Mouse (Mus musculus) CD4-positive helper T cell, adult 2 months (primary cell): ENCODE measurements at regions not wholly inside any gene's neighbourhood (a gene's known extent, or its start where the extent isn't known, plus 50 kb on each side); places are given as distances from the start of the nearest gene placed in this dataset.

Experiments used
- DNase-seq: peaks from one replicate; pipeline ENCODE4 v3.0.0-alpha.2; 2012; ENCODE audit warnings: low read depth, missing footprints, low spot score

DNA sequence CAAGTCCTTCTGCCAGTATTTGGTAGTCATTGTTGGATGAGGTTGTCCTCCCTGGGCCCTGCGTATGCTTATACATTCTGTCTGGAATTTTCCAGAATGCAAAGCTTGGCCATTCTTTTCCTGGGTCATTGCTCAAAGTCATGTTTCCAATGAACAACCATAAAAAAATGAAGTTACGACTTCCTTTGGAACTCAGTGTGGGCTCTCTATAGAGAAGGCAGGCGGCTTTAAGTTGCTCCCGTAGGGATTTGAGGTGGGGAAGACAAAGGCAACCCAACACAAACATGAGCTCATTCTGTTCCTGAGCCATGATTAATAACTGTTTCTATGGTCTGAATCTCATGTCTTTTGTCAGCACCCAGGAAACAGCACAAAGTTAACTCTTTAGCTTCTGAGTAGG, 204.3 kb downstream of the Hhipl2 start:
- DNase-seq, result no peak

GRCm38 (mm10) chr1:183624266-183624665, 206.3 kb downstream of the Hhipl2 start:
- DNase-seq, result no peak

- no peak for DNase-seq
These were observed 215.8 kb downstream of the Hhipl2 start for GRCm38 (mm10) chr1:183633810-183634209.

DNA sequence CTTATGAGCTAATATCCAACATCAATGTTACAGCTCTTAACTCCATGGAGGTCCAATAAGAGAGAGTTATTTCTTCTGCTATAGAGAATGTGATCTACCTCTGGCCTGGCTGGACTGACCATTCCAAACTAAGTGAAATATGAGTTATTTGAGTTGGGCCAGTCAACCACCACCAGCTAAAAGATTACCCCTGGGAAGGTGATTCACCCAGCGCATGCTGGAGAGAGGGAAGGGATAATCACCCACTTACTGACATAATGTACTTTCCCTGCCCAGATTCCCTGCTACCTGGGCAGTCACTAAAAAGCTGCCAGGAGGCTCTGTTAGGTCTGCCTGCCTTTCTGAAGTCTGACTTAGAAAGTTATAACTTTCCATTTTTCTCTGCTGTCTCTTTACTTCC, 216.8 kb downstream of the Hhipl2 start:
- no peak for DNase-seq

DNA sequence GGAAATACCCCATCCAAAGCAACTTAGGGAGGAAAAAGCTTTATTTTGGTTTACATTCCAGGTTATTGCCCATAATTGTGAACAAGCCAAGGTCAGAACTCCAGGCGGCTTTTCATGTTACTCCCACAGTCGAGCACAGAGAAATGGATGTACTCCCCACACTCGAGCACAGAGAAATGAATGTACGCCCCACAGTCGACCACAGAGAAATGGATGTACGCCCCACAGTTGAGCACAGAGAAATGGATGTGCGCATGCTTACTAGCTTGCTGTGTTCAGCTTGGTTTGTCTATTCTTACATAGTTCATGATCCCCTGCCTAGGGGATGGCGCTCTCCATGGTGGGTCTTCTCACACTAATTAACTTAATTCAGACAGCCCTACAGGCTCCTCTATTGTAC, 219.2 kb downstream of the Hhipl2 start:
- DNase-seq, result no peak

GRCm38 (mm10) chr1:183639332-183639731, 221.3 kb downstream of the Hhipl2 start:
- no peak for DNase-seq

DNA sequence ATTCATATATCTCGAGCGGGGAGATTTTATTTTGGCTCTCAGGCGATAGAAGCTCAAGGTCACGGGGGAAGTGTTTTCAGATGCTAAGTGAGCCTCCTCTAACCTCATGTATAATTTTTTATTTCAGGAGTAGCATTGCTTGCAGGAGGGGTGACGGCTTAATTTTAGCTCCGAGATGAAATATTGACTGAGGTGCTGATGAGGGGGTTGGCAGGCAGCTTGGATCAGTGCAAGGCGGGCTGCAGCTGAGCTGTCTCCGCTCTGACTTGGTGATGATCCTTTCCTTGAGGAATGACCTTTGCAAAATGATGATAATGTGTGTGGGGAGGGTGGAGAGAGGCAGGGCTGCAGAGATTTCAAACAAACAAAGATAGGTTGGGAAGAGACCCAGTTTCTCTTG, 222.6 kb downstream of the Hhipl2 start:
- DNase-seq, result no peak

- DNase-seq, result no peak
These were observed 226.0 kb downstream of the Hhipl2 start for GRCm38 (mm10) chr1:183644001-183644400.

- DNase-seq, result no peak
These were observed 235.9 kb downstream of the Hhipl2 start for GRCm38 (mm10) chr1:183653878-183654277.

- DNase-seq, result peak; percentile 41
These were observed 239.0 kb downstream of the Hhipl2 start for GRCm38 (mm10) chr1:183657043-183657442.

DNA sequence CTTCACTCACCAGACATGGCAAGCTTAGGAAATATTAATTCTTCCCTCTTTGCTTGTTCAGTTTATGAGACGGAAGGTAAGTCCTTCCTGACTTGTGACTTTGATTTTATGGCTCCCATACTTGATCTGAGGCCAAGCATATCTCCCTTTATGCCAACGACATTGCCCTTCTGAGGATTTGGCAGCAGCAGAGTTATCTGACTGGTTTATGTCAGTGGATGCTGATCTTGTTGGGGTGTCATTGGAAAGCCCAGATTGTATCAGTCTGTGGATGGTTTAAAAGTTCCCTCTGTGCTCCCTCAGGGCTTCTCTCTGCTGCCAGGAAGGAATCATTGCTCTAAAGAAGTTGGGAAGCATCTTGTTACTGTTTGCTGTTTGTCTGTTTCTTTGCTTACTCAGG, 242.5 kb downstream of the Hhipl2 start:
- no peak for DNase-seq

GRCm38 (mm10) chr1:183662369-183663043, 244.5 kb downstream of the Hhipl2 start:
- no peak for DNase-seq

- no peak for DNase-seq
These were observed 251.3 kb downstream of the Hhipl2 start for GRCm38 (mm10) chr1:183669271-183669670.

DNA sequence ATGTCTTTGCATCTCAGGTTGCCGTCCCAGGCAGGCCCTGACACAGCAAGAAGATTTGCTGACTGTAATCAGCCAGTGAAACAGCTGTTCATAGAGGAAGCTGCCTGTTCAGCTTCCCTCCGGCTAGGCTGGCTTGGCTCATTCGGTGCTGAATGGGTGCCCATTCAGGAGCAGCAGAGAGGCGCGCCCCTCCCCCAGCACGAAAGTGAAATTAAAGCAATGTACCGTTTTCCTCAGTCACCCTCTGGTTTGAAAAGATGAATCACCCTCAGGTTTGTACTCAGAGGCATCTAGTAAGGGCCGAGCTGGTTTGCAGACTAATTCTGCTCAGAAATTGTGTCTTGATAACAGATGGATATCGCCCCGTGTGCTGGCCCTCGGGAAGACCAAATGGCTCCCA, 251.7 kb downstream of the Hhipl2 start:
- peak; percentile 27 for DNase-seq

- DNase-seq, result no peak
These were observed 252.5 kb downstream of the Hhipl2 start for GRCm38 (mm10) chr1:183670542-183670941.

DNA sequence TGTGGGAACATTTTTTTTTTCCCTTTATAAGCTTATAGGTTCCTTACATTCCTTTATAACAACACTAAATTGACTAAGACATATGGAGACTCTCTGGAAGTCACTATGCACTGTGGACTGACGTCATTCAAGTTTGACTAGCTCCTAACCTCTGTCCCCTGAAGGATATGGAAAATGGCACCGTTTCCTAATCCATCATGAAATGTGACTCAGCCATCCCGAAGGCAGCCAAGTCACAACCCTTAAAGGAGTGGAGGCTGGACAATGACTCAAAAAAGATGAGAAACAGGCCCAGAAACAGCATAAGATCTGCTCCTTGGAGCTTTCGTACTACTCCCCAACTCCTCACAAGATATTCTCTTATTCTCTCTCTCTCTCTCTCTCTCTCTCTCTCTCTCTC, 253.5 kb downstream of the Hhipl2 start:
- DNase-seq, result no peak

GRCm38 (mm10) chr1:183672521-183672920, 254.5 kb downstream of the Hhipl2 start:
- no peak for DNase-seq

GRCm38 (mm10) chr1:183677585-183677984, 259.6 kb downstream of the Hhipl2 start:
- no peak for DNase-seq

DNA sequence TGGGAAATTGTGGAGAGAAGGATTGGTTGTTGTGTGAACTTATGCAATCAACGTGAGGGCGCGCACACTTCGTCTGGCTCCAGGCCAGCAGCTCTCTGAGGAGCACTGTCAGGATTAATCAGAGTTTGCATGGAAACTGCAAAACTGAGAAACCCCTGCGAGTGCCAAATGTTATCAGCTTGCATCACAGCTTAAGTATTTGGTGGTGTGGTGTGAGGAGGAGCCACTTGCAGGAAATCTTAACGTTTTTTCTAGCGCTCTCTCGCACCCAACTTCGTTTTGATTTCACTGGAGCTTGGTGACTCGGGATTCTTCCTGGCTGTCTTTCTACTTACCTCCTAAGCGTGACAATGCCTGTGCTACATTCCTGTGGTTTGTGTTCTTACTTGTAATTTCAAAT, 261.9 kb downstream of the Hhipl2 start:
- no peak for DNase-seq

GRCm38 (mm10) chr1:183686056-183686455, 268.0 kb downstream of the Hhipl2 start:
- no peak for DNase-seq

DNA sequence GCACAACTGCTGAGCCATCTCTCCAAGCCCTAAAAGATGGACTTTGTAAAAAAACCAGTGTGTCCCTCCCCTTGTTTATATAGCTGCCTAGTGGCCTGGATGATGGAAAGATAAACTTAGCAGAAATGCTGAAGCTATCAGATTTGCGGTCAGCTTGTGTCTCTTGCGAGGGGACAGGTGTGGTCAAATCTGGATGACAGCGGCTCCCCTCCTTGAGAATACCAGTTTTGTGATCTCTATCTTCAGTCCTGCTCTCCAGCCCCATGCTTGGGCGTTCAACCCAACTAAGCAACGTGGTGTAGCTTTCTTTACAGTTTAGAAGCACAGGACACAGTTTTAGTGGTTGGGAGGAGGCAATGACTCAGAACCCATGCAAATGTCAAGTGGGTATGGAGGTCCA, 274.7 kb downstream of the Hhipl2 start:
- no peak for DNase-seq

GRCm38 (mm10) chr1:183699284-183699683, 281.3 kb downstream of the Hhipl2 start:
- DNase-seq, result peak; percentile 34

DNA sequence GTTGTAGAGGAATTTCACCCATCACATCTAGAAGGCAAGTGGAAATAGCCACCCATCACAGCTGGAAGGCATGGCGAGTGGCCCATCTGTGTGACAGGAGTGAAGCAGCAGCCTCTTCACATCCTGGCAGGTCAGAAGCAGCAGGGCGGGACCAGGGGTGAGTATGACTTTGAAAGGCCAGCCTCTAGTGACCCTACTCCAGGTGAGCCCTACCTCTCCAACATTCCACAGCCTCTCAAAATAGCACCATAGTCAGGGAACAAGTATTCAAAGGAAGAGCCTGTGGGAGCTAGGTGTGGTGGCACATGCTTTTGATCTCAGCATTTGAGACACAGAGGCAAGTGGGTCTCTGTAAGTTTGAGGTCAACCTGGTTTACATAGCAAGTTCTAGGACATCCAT, 284.9 kb downstream of the Hhipl2 start:
- DNase-seq, result no peak

- no peak for DNase-seq
These were observed 294.9 kb downstream of the Hhipl2 start for GRCm38 (mm10) chr1:183712895-183713294.
